Mouse (Mus musculus) CD4-positive naive resting alpha-beta T cell, adult 76 days (primary cell): ENCODE measurements around the gene Gnpnat1. TPM values are rescaled to one million over a fixed set of nuclear protein-coding genes. Genes with fewer than 3 reads are reported as not detected.

Experiments
- total RNA-seq: library from RNA; stranded (reverse); gene quantifications from one replicate; pipeline ENCODE4 v1.2.4, GENCODE M21; 2023

Gnpnat1 gene
- total RNA-seq, result 22.8 TPM

GRCm38 (mm10) chr14:45404813-45405212, at the start of gene Gnpnat1:
Gene Gnpnat1 (minus strand): TSS chr14:45404913.

GRCm38 (mm10) chr14:45350931-45351859, 53.5 kb downstream of the Gnpnat1 start, which contains the start of gene Styx:
Gene Styx (plus strand): TSS chr14:45351093.

DNA sequence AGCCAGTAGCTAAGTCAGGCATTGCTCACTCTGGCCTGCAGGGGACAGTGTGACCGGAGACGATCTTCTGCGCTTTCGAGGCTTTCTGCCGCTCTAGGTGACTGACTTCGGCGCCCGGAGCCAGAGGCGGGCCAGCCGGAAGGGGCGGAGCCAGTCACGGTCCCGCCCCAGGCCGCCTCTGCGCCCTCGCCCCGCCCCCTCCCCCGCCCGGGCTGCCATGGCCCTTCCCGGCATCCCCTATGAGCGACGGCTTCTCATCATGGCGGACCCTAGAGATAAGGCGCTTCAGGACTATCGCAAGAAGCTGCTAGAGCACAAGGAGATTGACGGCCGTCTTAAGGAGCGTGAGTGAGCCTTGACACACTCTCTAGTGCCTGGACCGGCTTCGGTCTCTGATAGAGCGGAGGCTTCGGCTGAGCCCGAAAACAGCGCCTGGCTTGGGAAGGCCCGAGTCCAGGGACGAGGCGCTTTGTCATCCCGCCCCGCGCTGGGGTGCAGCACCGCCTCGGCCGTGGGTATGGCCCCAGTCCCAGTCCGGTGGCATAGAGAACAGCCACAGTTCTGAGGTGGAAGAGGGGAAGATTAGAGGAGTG, 75.0 kb downstream of the Gnpnat1 start, which contains the start of gene Psmc6:
Psmc6 (plus strand) TSS at position 200 of the 593 bp plus-strand sequence.

Other genes starting within 250 kb of the Gnpnat1 start
- 10.8 TPM for gene Gpr137c, start 185.2 kb downstream of the Gnpnat1 start, total RNA-seq
- 44.6 TPM for gene Txndc16, start 184.6 kb downstream of the Gnpnat1 start, total RNA-seq
- 22.3 TPM for gene Ero1l, start 86.1 kb downstream of the Gnpnat1 start, total RNA-seq
- gene Psmc6, start 75.1 kb downstream of the Gnpnat1 start, total RNA-seq, result 127 TPM
- 42.1 TPM for gene Styx, start 53.8 kb downstream of the Gnpnat1 start, total RNA-seq
- gene Fermt2, start 125.2 kb upstream of the Gnpnat1 start, total RNA-seq, result not detected